Mouse (Mus musculus): ENCODE results near the gene Fam20a.

GRCm38 (mm10) chr11:109698740-109699139, 23.3 kb downstream of the Fam20a start:
- TF ChIP-seq CTCF (IDR thresholded peaks at IDR 0.05; ENCODE audit: low read depth) (no peak), EP300 (optimal IDR thresholded peaks at IDR 0.05) (no peak)

Data from stomach, postnatal 0 days (tissue).